Mouse (Mus musculus) small intestine, adult 10 weeks (tissue): ENCODE measurements around the gene Olfr495. TPM values are rescaled to one million over a fixed set of nuclear protein-coding genes. Genes with fewer than 3 reads are reported as not detected.

Source experiments
- polyA plus RNA-seq: library from polyadenylated mRNA; stranded (reverse); fragments of 350-450 nt; fragmentation: Illumina TruSeq; extraction: RNeasy Lipid Tissue Mini Kit (QIAGEN cat#74804); gene quantifications from one replicate; pipeline ENCODE4 v1.2.3, GENCODE M21; 2014; ENCODE audit warnings: low replicate concordance

The Olfr495 gene
- not detected for polyA plus RNA-seq

GRCm38 (mm10) chr7:108392867-108393266, at the start of gene Olfr495:
TSS of gene Olfr495 (plus strand) at chr7:108393167.

GRCm38 (mm10) chr7:108346879-108347278, 46.1 kb upstream of the Olfr495 start, which contains the start of gene Olfr493:
TSS of gene Olfr493 (minus strand) at chr7:108346979.

GRCm38 (mm10) chr7:108365035-108365434, 27.9 kb upstream of the Olfr495 start, which contains the start of gene Olfr494:
TSS of gene Olfr494 (plus strand) at chr7:108365335.

GRCm38 (mm10) chr7:108420121-108420520, 27.2 kb downstream of the Olfr495 start, which contains the start of gene Olfr497:
TSS of gene Olfr497 (plus strand) at chr7:108420421.

Other genes starting within 250 kb of the Olfr495 start
- gene Olfr485, start 233.3 kb upstream of the Olfr495 start, polyA plus RNA-seq, result not detected
- not detected for gene Olfr486, start 220.4 kb upstream of the Olfr495 start, polyA plus RNA-seq
- not detected for gene Olfr487, start 178.5 kb upstream of the Olfr495 start, polyA plus RNA-seq
- not detected for gene Olfr488, start 134.8 kb upstream of the Olfr495 start, polyA plus RNA-seq
- not detected for gene Olfr490, start 104.2 kb upstream of the Olfr495 start, polyA plus RNA-seq
- gene Olfr491, start 79.7 kb upstream of the Olfr495 start, polyA plus RNA-seq, result not detected
- gene Olfr492, start 69.5 kb upstream of the Olfr495 start, polyA plus RNA-seq, result not detected
- not detected for gene Olfr493, start 46.2 kb upstream of the Olfr495 start, polyA plus RNA-seq
- gene Olfr494, start 27.8 kb upstream of the Olfr495 start, polyA plus RNA-seq, result not detected
- gene Olfr497, start 27.3 kb downstream of the Olfr495 start, polyA plus RNA-seq, result not detected
- not detected for gene Olfr498, start 72.2 kb downstream of the Olfr495 start, polyA plus RNA-seq
- not detected for gene Olfr502, start 131.9 kb downstream of the Olfr495 start, polyA plus RNA-seq
- gene Olfr503, start 151.4 kb downstream of the Olfr495 start, polyA plus RNA-seq, result not detected
- gene Olfr504, start 172.6 kb downstream of the Olfr495 start, polyA plus RNA-seq, result not detected
- not detected for gene Olfr506, start 217.6 kb downstream of the Olfr495 start, polyA plus RNA-seq
- gene Olfr507, start 228.6 kb downstream of the Olfr495 start, polyA plus RNA-seq, result not detected
- not detected for gene Olfr508, start 236.8 kb downstream of the Olfr495 start, polyA plus RNA-seq